In genomic region chr11:113751484-113752084, GRCm38 (mm10) we compare ENCODE assay signal across 8 mouse cellular contexts. TPM values are rescaled to one million over a fixed set of nuclear protein-coding genes. Genes with fewer than 3 reads are reported as not detected.
A peak's percentile ranks its signal among the peaks of the same experiment; 100 is the strongest.
DNase-seq lines count a peak whose midpoint lies in the region; ATAC-seq lines count a peak whose summit lies in the region.

Gene Cdc42ep4, minus strand, starts transcription at chr11:113751881.

- peak within 1 kb of the TSS; percentile 90 for H3K4me3 ChIP-seq in embryonic facial prominence, embryonic 11.5 days (ENCODE audit: low read depth, low read length)
- H3K4me3 ChIP-seq in limb, embryonic 10.5 days: peak within 1 kb of the TSS; percentile 96
- peak within 1 kb of the TSS; percentile 84 for H3K4me3 ChIP-seq in midbrain, embryonic 12.5 days

- peak within 1 kb of the TSS; percentile 93 for H3K4me2 ChIP-seq in embryonic facial prominence, embryonic 11.5 days (ENCODE audit: low read depth, low read length)
- H3K4me2 ChIP-seq in midbrain, embryonic 12.5 days (replicated peaks): peak within 1 kb of the TSS; percentile 76

- DNase-seq in 3134 (ENCODE audit: extremely low read depth, insufficient read length, low spot score): peak; percentile 95
- DNase-seq in adrenal gland, postnatal 25 days: peak; percentile 92
- DNase-seq in embryonic facial prominence, embryonic 11.5 days (ENCODE audit: low spot score): peak; percentile 98
- peak; percentile 74 for DNase-seq in kidney, adult 11 months
- peak; percentile 93 for DNase-seq in limb, embryonic 10.5 days (ENCODE audit: low spot score)
- DNase-seq in skeletal muscle tissue, adult 2 months (ENCODE audit: low read depth, low spot score): peak; percentile 86

- no peaks in the 10 kb centered on the region for H3K9me3 ChIP-seq in embryonic facial prominence, embryonic 11.5 days (replicated peaks; ENCODE audit: control insufficient read depth, low read length)
- H3K9me3 ChIP-seq in limb, embryonic 10.5 days (replicated peaks): no peaks in the 10 kb centered on the region
- no peaks in the 10 kb centered on the region for H3K9me3 ChIP-seq in midbrain, embryonic 12.5 days

- under 1% methylated on average over 44 of the region's 44 CpGs for WGBS in embryonic facial prominence, embryonic 11.5 days
- WGBS in limb, embryonic 10.5 days: under 1% methylated on average over 44 of the region's 44 CpGs
- WGBS in midbrain, embryonic 12.5 days: 0% methylated on average over 44 of the region's 44 CpGs

- ATAC-seq in embryonic facial prominence, embryonic 11.5 days (replicated peaks; ENCODE audit: insufficient number of reproducible peaks, low FRiP score, low TSS enrichment, low read depth): peak; percentile 80
- peak; percentile 52 for ATAC-seq in granulocyte monocyte progenitor cell, adult 5-6 weeks (replicated peaks; ENCODE audit: poor library complexity, severe bottlenecking)
- ATAC-seq in midbrain, embryonic 12.5 days (ENCODE audit: low FRiP score, low read depth): peak; percentile 85

- peak within 1 kb of the TSS; percentile 99 for H3K27ac ChIP-seq in embryonic facial prominence, embryonic 11.5 days (replicated peaks; ENCODE audit: low read depth, low read length)
- peak within 1 kb of the TSS; percentile 99 for H3K27ac ChIP-seq in limb, embryonic 10.5 days
- peak within 1 kb of the TSS; percentile 93 for H3K27ac ChIP-seq in midbrain, embryonic 12.5 days (replicated peaks)

- peaks cover 14% of the 10 kb centered on the region; the same call in 1 of the 2 replicates for H3K4me1 ChIP-seq in embryonic facial prominence, embryonic 11.5 days (ENCODE audit: control insufficient read depth, insufficient read depth, low read length)
- H3K4me1 ChIP-seq in limb, embryonic 10.5 days: peaks cover 63% of the 10 kb centered on the region
- H3K4me1 ChIP-seq in midbrain, embryonic 12.5 days: peaks cover 48% of the 10 kb centered on the region

- H3K27me3 ChIP-seq in embryonic facial prominence, embryonic 11.5 days (ENCODE audit: control insufficient read depth, insufficient read depth, low read length): no peaks in the 10 kb centered on the region
- H3K27me3 ChIP-seq in limb, embryonic 10.5 days (ENCODE audit: low read depth, poor library complexity, severe bottlenecking): no peaks in the 10 kb centered on the region
- H3K27me3 ChIP-seq in midbrain, embryonic 12.5 days: no peaks in the 10 kb centered on the region

- no peaks in the 10 kb centered on the region for H3K36me3 ChIP-seq in embryonic facial prominence, embryonic 11.5 days (replicated peaks; ENCODE audit: control insufficient read depth, insufficient read depth, low read depth, low read length)
- peaks cover 21% of the 10 kb centered on the region for H3K36me3 ChIP-seq in limb, embryonic 10.5 days
- peaks cover 17% of the 10 kb centered on the region; the same call in 1 of the 2 replicates for H3K36me3 ChIP-seq in midbrain, embryonic 12.5 days

- H3K9ac ChIP-seq in embryonic facial prominence, embryonic 11.5 days (replicated peaks; ENCODE audit: low read length): peak within 1 kb of the TSS; percentile 97
- H3K9ac ChIP-seq in midbrain, embryonic 12.5 days (replicated peaks): peak within 1 kb of the TSS; percentile 92

RNA-seq across cellular contexts. Expression of gene Cdc42ep4, which starts in this region (rescaled TPM):
- total RNA-seq in adrenal gland, postnatal 25 days (2021): 114 and 133 TPM in 2 replicates
- polyA plus RNA-seq in embryonic facial prominence, embryonic 11.5 days (2014; fragmentation: Nextera tagmentation; extraction: Ambion mirVana): 59.1 and 63.7 TPM in 2 replicates
- 13.9 and 15.5 TPM in 2 replicates for total RNA-seq in granulocyte monocyte progenitor cell, adult 5-6 weeks (2014; fragmentation: Nextera tagmentation)
- total RNA-seq in granulocyte monocyte progenitor cell, adult 5-6 weeks (2017): 14.8 and 21.5 TPM in 2 replicates
- polyA plus RNA-seq in limb, embryonic 10.5 days (2016; fragmentation: Nextera tagmentation; extraction: Ambion mirVana): 111 and 130 TPM in 2 replicates
- 102 and 104 TPM in 2 replicates for polyA plus RNA-seq in midbrain, embryonic 12.5 days (2016; fragmentation: Nextera tagmentation; extraction: Ambion mirVana)

Comparison
In these comparisons a context has a peak if more than half of its experiments do, and no peak if none do; other contexts are left out.
1. Peak in every context shown above with its lines: DNase-seq, ATAC-seq, H3K4me3 ChIP-seq and H3K27ac ChIP-seq.